Mouse (Mus musculus) CH12.LX (cell line): Measurements from ENCODE around the gene Txnrd1. TPM values are rescaled to one million over a fixed set of nuclear protein-coding genes. Genes with fewer than 3 reads are reported as not detected.

ENCODE experiments used
- DNase-seq: peaks from one replicate; pipeline ENCODE4 v3.0.0-alpha.2; 2013; ENCODE audit errors: extremely low read depth
- H3K27ac ChIP-seq: 2 replicates; pipeline ENCODE4 v1.5.1; 2012; ENCODE audit warnings: low read depth, mild to moderate bottlenecking, control low read depth, moderate library complexity; ENCODE audit not compliant: insufficient read depth
- H3K27me3 ChIP-seq: replicated peaks from 2 replicates; pipeline ENCODE3; 2012; ENCODE audit warnings: inconsistent platforms
- H3K36me3 ChIP-seq, 2 experiments: replicated peaks in 1 of 2; 2 replicates each; pipeline versions ENCODE3 to v1.6.1; 2012; ENCODE audit warnings: inconsistent platforms in 1 of 2, low read length in 1 of 2, mild to moderate bottlenecking in 1 of 2, mixed read lengths in 1 of 2, moderate library complexity in 1 of 2; ENCODE audit not compliant: control insufficient read depth in 1 of 2, insufficient read depth in 1 of 2
- H3K4me1 ChIP-seq, 2 experiments: 2 replicates each; pipeline ENCODE4 v1.6.1; 2012; ENCODE audit warnings: inconsistent platforms in 1 of 2, moderate library complexity in 1 of 2; ENCODE audit not compliant: insufficient read depth in 2 of 2, control insufficient read depth in 1 of 2
- H3K4me2 ChIP-seq: 2 replicates; pipeline ENCODE4 v1.6.1; 2012; ENCODE audit warnings: low read depth, mild to moderate bottlenecking, control low read depth; ENCODE audit not compliant: poor library complexity, insufficient read depth, severe bottlenecking
- H3K4me3 ChIP-seq, 3 experiments: fragments of 150-350 bp in 1 of 3; sonication (generic) in 1 of 3; replicated peaks in 1 of 3; 2 replicates each; pipeline versions ENCODE3 to v1.5.1; 2011 to 2012; ENCODE audit warnings: low read depth in 2 of 3, low read length in 2 of 3, mild to moderate bottlenecking in 2 of 3, moderate library complexity in 2 of 3, control low read depth in 1 of 3, improper control_type of control experiment in 1 of 3, inconsistent platforms in 1 of 3, mixed read lengths in 1 of 3; ENCODE audit not compliant: poor library complexity in 1 of 3
- H3K79me2 ChIP-seq: replicated peaks from 2 replicates; pipeline ENCODE4 v1.6.1; 2012; ENCODE audit warnings: mild to moderate bottlenecking, moderate library complexity; ENCODE audit not compliant: control insufficient read depth, poor library complexity, insufficient read depth, severe bottlenecking; ENCODE audit errors: extremely low read depth
- H3K9ac ChIP-seq: 2 replicates; pipeline ENCODE4 v1.6.1; 2012; ENCODE audit warnings: low read depth, mild to moderate bottlenecking, control low read depth, moderate library complexity; ENCODE audit not compliant: insufficient read depth
- H3K9me3 ChIP-seq: replicated peaks from 2 replicates; pipeline ENCODE3; 2012; ENCODE audit warnings: low read length, inconsistent platforms, mixed read lengths
- CTCF ChIP-seq, 2 experiments: IDR thresholded peaks in 1 of 2; conservative IDR thresholded peaks in 1 of 2; 2 replicates each; pipeline ENCODE4 v1.5.1; 2011 to 2012; ENCODE audit warnings: low read depth in 2 of 2, low read length in 2 of 2, improper control_type of control experiment in 1 of 2, inconsistent platforms in 1 of 2, mild to moderate bottlenecking in 1 of 2, moderate library complexity in 1 of 2
- EP300 ChIP-seq: IDR thresholded peaks from 2 replicates; pipeline ENCODE4 v1.6.1; 2011; ENCODE audit warnings: low read length, improper control_type of control experiment
- GABPA ChIP-seq: IDR thresholded peaks from 2 replicates; pipeline ENCODE4 v1.6.1; 2012; ENCODE audit warnings: low read depth, low read length, improper control_type of control experiment, inconsistent platforms; ENCODE audit not compliant: insufficient replicate concordance
- IRF4 ChIP-seq: IDR thresholded peaks from 2 replicates; pipeline ENCODE4 v1.6.1; 2014; ENCODE audit warnings: low read depth, mild to moderate bottlenecking, inconsistent platforms, low read length, improper control_type of control experiment
- JUN ChIP-seq: IDR thresholded peaks from 2 replicates; pipeline ENCODE4 v1.6.1; 2011; ENCODE audit warnings: low read depth, mild to moderate bottlenecking, low read length, improper control_type of control experiment, moderate library complexity; ENCODE audit not compliant: insufficient read depth
- KAT2A ChIP-seq: IDR thresholded peaks from 2 replicates; pipeline ENCODE4 v1.6.1; 2012; ENCODE audit warnings: low read length, improper control_type of control experiment, inconsistent platforms; ENCODE audit not compliant: insufficient replicate concordance
- MAFK ChIP-seq: IDR thresholded peaks from 2 replicates; pipeline ENCODE4 v1.6.1; 2011; ENCODE audit warnings: low read length, improper control_type of control experiment; ENCODE audit not compliant: insufficient replicate concordance
- MAX ChIP-seq: IDR thresholded peaks from 2 replicates; pipeline ENCODE4 v1.6.1; 2011; ENCODE audit warnings: low read length, improper control_type of control experiment
- MAZ ChIP-seq: IDR thresholded peaks from 2 replicates; pipeline ENCODE4 v1.6.1; 2012; ENCODE audit warnings: low read depth, mild to moderate bottlenecking, inconsistent platforms, low read length, improper control_type of control experiment, moderate library complexity
- MEF2A ChIP-seq: IDR thresholded peaks from 2 replicates; pipeline ENCODE4 v1.6.1; 2014; ENCODE audit warnings: low read depth, mild to moderate bottlenecking, inconsistent platforms, low read length, improper control_type of control experiment, borderline replicate concordance
- MXI1 ChIP-seq: IDR thresholded peaks from 2 replicates; pipeline ENCODE4 v1.6.1; 2011; ENCODE audit warnings: mild to moderate bottlenecking, low read depth, low read length, improper control_type of control experiment
- MYC ChIP-seq: IDR thresholded peaks from 2 replicates; pipeline ENCODE4 v1.6.1; 2011; ENCODE audit warnings: low read depth, mild to moderate bottlenecking, improper control_type of control experiment, low read length
- NELFE ChIP-seq: IDR thresholded peaks from 2 replicates; pipeline ENCODE4 v1.6.1; 2011; ENCODE audit warnings: low read depth, low read length, improper control_type of control experiment
- NRF1 ChIP-seq: IDR thresholded peaks from 2 replicates; pipeline ENCODE4 v1.6.1; 2014; ENCODE audit warnings: low read depth, mild to moderate bottlenecking, inconsistent platforms, low read length, improper control_type of control experiment, moderate library complexity
- PAX5 ChIP-seq: IDR thresholded peaks from 2 replicates; pipeline ENCODE4 v1.6.1; 2012; ENCODE audit warnings: low read length, inconsistent platforms, mixed read lengths
- POLR2A ChIP-seq: IDR thresholded peaks from 2 replicates; pipeline ENCODE4 v1.6.1; 2011; ENCODE audit warnings: low read depth, mild to moderate bottlenecking, improper control_type of control experiment, low read length
- POLR2AphosphoS2 ChIP-seq: IDR thresholded peaks from 2 replicates; pipeline ENCODE4 v1.6.1; 2011; ENCODE audit warnings: low read depth, low read length, improper control_type of control experiment
- SIN3A ChIP-seq: IDR thresholded peaks from 2 replicates; pipeline ENCODE4 v1.6.1; 2012; ENCODE audit warnings: low read length, improper control_type of control experiment, inconsistent platforms
- UBTF ChIP-seq: IDR thresholded peaks from 2 replicates; pipeline ENCODE4 v1.6.1; 2012; ENCODE audit warnings: low read depth, mild to moderate bottlenecking, inconsistent platforms, low read length, improper control_type of control experiment, moderate library complexity
- USF2 ChIP-seq: conservative IDR thresholded peaks from 2 replicates; pipeline ENCODE4 v1.6.1; 2011; ENCODE audit warnings: low read depth, low read length, improper control_type of control experiment
- ZMIZ1 ChIP-seq: IDR thresholded peaks from 2 replicates; pipeline ENCODE4 v1.6.1; 2012; ENCODE audit warnings: low read depth, mild to moderate bottlenecking, inconsistent platforms, low read length, improper control_type of control experiment
- dilution Hi-C: fragments of 300-500 bp; cut with MboI; formaldehyde crosslinking; loops from 2 replicates; pipeline ENCODE4 v1.14.3; 2020; ENCODE audit warnings: low sequenced_read_pairs; ENCODE audit not compliant: extremely low pct_unique_long_range_greater_than_20kb, extremely low pct_ligation_motif_present
- in situ Hi-C: fragments of 300-500 bp; cut with MboI; formaldehyde crosslinking; loops from 3 replicates; pipeline ENCODE4 v1.14.3; 2019; ENCODE audit warnings: low sequenced_read_pairs, low pct_ligation_motif_present, low pct_unique_long_range_greater_than_20kb, mixed read lengths
- polyA plus RNA-seq: library from polyadenylated mRNA; unstranded; fragments of >175 nt; gene quantifications from 2 replicates; pipeline ENCODE4 v1.2.1, GENCODE M21; 2012; ENCODE audit warnings: low read depth; ENCODE audit not compliant: insufficient read length
- total RNA-seq, 2 experiments: library from RNA; depleted of rRNA; stranded (reverse); fragments of 300-350 nt in 1 of 2; fragments of >200 nt in 1 of 2; gene quantifications; 2 replicates each; pipeline ENCODE4 v1.2.3; 2012 to 2014

Txnrd1 gene
- total and polyA plus RNA-seq, 3 experiments: 92.1 to 254 (median 133) TPM

GRCm38 (mm10) chr10:82919404-82919980 is 85.7 kb downstream of the Txnrd1 start:
- H3K4me3 ChIP-seq: no peak overlapping the region
- H3K9ac ChIP-seq: no peak overlapping the region
- peaks cover 0 to 7% of the 10 kb centered on the region in 2 experiments; a peak in 3 of 4 replicates for H3K4me1 ChIP-seq
- H3K79me2 ChIP-seq: no peaks in the 10 kb centered on the region; the same call in 1 of the 2 replicates
- no peak overlapping the region for H3K27ac ChIP-seq
- H3K9me3 ChIP-seq: no peaks in the 10 kb centered on the region
- no peak overlapping the region for H3K4me2 ChIP-seq
- H3K27me3 ChIP-seq: no peaks in the 10 kb centered on the region
- TF ChIP-seq IRF4: no peak
- no peak for TF ChIP-seq MXI1
- TF ChIP-seq SIN3A: no peak
- no peak for TF ChIP-seq POLR2A
- no peak for TF ChIP-seq MEF2A
- TF ChIP-seq NRF1: no peak
- no peak for TF ChIP-seq USF2
- no peak for TF ChIP-seq UBTF
- no peak for TF ChIP-seq ZMIZ1
- no peak for TF ChIP-seq EP300
- no peak for DNase-seq
- in situ Hi-C loops: loop anchor here (10.0 to 25.0 kb wide), 2 partner anchors 275 to 393 kb away; no protein-coding TSS in a partner anchor
- dilution Hi-C loops: no loop called here
- no peaks in the 10 kb centered on the region for H3K36me3 ChIP-seq

DNA sequence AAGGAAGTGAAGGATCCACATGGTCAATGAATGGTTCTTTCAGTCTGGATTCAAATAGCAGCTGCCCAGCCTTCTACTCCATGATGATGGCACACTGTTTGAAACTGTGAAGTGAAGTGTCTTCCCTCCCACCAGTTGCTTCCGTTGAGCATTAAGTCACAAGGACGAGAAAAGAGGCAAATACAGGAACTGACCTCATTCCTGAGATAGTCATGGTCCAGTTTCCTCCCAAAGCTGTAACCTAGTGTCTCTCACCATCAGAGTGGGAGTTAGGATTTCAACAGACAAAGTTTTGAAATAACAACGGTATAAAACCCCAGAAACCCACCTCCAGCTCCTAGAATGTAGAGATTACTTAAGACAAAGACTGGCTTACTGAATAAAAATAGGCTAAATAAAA is 89.8 kb downstream of the Txnrd1 start:
- in situ Hi-C loops: loop anchor here (25.0 kb wide), 1 partner anchor 389 kb away; no protein-coding TSS in a partner anchor
- H3K27ac ChIP-seq: no peak overlapping the region
- dilution Hi-C loops: no loop called here
- H3K79me2 ChIP-seq: no peaks in the 10 kb centered on the region; the same call in 1 of the 2 replicates
- peaks cover 6% of the 10 kb centered on the region for H3K9me3 ChIP-seq
- H3K4me2 ChIP-seq: no peak overlapping the region
- no peak overlapping the region for H3K4me3 ChIP-seq
- no peak for DNase-seq
- TF ChIP-seq MAFK: no peak
- TF ChIP-seq PAX5: no peak
- no peak for TF ChIP-seq MYC
- no peak for TF ChIP-seq MAZ
- no peak for TF ChIP-seq GABPA
- TF ChIP-seq MAX: no peak
- TF ChIP-seq MXI1: no peak
- no peak for TF ChIP-seq IRF4
- no peak for TF ChIP-seq MEF2A
- no peak for TF ChIP-seq POLR2AphosphoS2
- TF ChIP-seq JUN: no peak
- TF ChIP-seq KAT2A: no peak
- TF ChIP-seq CTCF (conservative IDR thresholded peaks at IDR 0.05 in 1 of 2, IDR thresholded peaks at IDR 0.05 in 1 of 2; ENCODE audit: low read depth in 2 of 2, low read length in 2 of 2): no peak
- no peak for TF ChIP-seq NELFE
- no peak for TF ChIP-seq UBTF
- no peak for TF ChIP-seq NRF1
- H3K4me1 ChIP-seq: peaks cover 0 to 7% of the 10 kb centered on the region in 2 experiments; a peak in 3 of 4 replicates
- no peak overlapping the region for H3K9ac ChIP-seq
- H3K27me3 ChIP-seq: no peaks in the 10 kb centered on the region
- H3K36me3 ChIP-seq: no peaks in the 10 kb centered on the region
